Mouse (Mus musculus): ENCODE measurements around the gene Ssb.

DNA sequence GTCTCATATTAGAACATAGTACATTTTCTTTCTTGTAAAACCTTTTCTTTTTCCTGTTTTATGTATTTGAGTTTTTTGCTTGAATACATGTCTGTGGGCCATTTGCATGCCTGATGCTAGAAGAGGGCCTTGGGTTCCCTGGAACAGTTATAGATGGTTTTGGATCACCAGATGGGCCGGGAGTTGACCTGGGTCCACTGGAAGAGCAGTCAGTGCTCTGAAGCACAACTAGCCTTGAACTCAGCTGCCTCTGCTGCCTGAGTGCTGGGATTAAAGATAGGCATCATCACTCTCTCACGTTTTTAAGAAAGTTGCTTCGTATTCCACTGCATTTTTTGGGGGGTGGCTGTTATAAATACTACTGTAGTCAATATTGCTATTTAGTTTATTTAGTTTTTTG is 42.2 kb downstream of the Ssb start:
- no peak for TF ChIP-seq GATA1 (IDR thresholded peaks at IDR 0.05; ENCODE audit: borderline replicate concordance, low read length)
- no peak for TF ChIP-seq FLI1 (IDR thresholded peaks at IDR 0.05; ENCODE audit: low read length)

Measured in megakaryocyte, embryonic 14.5 days (primary cell).